Mouse (Mus musculus): Measurements from ENCODE around the gene Mcts2.
"Not testable (repeated sequence)": the region's sequence is repeated elsewhere in the genome, so short reads cannot be mapped to it uniquely, and the experiment has no call there.

Gene Mcts2

DNA sequence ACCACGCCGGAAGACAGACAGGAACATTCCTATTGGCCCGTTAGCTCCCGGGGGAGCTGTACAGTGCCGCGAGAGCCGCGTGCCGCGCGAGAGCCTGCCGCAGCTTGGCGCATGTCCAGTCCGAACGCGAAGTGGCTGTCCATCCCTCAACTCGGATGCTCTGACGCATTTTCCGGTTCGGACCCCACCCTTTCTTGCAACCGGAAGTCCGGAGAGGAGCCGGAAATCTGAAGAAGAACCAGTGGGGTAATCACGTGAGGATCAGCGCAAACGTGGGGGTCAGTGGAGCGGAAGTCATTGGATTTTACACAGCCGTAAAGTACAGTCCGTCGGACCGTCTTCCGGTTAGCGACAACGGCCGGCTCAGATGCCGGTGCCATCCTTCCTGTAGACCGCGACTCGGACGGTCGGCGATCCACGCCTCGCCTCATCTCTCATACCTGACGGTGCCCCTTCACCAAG, at the start of gene Mcts2:
TSS of gene Mcts2 (plus strand) at position 230 of the 462 bp plus-strand sequence.
- DNase-seq (ENCODE audit: low spot score) = peak; percentile 93

DNA sequence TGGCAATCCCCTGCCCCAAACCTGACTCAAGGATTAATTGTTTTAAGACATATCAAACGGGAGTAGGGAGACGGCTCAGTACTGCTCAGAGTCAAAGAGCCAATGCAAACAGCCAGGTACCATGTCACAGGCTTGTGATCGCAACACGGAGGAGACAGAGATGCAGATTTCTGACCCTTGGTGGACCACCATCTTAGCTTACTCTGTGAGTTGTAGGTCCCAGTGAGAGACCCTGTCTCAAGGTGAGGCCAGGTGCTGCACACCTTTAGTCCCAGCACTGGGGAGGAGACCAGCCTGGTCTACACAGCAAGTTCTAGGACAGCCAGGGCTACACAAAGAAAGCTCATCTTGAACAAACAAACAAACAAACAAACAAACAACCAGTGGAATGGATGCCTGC, 49.5 kb upstream of the Mcts2 start:
- no peak for DNase-seq (ENCODE audit: low spot score)

DNA sequence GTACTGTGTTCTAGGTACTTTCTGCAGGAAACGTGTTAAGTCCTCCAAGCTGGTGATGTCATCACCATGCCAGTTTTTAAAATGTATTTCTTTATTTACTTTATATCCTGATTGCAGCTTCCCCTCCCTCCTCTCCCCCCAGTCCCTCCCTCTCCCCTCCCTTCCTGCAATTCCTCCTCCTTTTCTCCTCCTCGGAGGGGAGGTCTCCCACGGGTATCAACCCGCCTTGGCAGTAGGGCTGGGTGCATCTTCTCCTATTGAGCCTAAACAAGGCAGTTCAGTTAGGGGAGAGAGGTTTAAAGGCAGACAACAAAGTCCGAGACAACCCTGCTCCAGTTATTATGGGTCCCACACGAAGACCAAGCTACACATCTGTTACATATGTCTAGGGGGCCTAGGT, 48.0 kb upstream of the Mcts2 start:
- DNase-seq (ENCODE audit: low spot score) = no peak

DNA sequence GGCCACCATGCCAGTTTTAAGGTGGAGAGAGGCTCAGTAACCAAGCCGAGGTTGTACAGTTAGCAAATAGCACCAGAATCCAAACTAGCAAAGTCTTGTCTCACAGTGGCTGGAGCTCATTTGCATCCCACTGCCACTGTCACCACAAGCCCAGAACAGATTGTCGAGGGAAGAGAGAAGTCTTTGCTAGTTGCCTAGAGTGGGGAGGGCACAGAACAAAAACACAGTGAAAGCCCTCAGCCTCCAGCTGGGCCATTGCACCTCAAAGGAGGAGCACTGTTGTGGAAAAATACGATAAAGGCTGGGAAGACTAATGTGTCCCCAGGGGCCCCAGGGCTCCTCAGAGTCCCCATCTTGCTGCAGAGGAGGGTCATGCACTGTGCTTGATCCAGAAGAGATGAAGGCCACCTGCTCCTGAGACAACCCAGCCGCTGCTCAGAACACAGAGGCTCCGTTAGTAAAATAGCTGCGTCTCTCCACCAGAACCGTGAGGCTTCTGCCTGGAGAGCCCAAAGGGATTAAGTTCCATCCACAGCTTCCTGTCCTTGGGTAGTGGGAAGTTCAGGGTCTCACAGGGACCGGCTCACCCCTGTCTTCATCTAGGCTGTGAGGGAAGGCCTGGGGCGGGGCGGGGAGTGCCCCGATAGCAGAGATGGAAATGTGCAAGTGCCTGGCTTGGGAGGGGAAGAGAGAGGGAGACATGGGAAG, 47.3 kb upstream of the Mcts2 start:
- no peak for DNase-seq (ENCODE audit: low spot score)

DNA sequence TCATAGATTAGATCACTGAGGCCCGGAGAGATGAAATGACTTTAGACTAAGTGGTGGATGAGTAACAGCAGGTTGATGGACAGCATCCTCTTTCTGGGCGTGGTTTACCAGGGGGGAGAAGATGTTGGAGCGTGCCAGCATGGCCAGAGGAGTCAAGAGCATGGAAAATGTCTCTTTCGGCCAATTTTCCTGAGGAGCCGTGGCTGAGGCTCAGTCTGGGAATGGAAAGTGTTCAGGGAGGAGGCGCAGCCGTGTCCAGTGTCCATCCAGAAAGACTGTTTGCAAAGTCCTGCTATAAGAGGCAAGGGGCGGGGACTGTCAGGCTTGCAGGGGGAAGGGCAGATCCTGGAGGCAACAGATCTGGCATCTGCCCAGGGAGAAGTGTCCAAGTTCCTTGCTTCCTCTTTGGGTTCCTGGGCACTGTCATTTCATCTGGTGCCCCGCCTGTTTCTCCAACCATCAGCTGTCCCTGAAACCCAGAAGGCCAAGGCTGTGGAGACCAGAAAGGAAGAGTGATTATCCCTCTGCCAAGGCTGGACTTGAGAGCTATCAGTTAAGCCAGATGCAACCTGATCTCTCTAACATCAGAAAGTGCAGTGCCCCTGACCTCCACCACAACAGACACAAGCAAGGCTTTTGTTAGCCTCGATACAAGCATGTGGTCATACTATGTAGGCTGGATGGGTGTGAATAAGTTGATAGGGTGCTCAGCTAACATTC, 33.8 kb upstream of the Mcts2 start:
- no peak for DNase-seq (ENCODE audit: low spot score)

DNA sequence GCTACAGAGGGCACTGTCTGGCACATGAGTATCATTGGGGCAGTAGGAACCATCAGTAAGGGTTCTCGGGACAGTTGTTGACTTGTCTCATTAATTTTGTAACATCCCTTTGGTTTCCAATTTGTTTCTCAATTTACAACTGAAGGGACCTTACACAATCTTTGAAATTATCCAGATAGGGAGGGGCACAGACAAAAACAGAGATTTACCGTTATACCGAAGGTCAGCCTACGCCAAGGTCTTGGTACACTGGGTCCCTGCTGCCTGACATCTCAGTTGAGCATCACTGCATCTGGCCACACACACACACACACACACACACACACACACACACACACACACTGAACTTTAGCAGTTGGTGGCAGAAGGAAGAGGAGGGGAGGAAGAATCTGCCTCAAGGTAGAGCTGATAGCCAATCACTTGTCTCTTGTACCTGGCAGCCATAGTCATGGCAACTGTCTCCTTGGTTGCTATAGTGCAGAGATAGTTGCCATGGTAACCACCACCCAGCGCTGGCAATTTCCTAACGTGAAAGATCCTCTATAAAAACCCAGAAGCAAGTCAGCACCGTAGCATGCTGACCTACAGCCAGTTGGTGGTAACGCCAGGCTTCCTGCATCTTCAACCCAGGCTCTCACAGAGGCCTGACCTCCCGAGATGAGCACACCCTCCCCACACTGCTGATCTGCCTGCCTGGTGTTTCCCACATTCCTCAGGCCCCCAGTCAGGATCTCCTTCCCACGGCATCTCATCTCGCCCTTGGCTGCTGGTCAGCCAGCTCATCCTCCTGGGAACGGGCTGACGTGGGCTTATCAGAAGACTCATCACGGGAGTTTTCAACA, 32.7 kb upstream of the Mcts2 start:
- DNase-seq (ENCODE audit: low spot score) = peak; percentile 27

DNA sequence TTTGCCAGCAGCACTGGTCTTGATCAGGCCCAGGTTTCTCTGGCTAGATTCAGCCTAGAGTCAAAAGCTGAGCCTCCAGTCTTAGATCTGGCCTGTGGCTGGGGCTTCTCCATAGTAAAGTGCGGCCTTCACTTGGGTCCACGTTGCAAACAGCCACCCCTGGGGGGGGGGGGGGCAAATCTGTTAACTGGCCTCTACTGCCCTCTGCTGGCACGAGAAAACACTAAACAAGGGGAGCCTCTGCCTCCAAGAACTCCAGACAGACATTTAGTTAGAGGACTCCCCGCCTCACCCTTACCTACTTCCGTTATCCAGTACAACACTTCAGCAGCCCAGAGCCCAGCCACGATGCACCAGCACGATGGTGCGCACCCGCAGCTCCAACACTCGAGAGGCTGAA, 29.4 kb upstream of the Mcts2 start:
- DNase-seq (ENCODE audit: low spot score) = peak; percentile 36

DNA sequence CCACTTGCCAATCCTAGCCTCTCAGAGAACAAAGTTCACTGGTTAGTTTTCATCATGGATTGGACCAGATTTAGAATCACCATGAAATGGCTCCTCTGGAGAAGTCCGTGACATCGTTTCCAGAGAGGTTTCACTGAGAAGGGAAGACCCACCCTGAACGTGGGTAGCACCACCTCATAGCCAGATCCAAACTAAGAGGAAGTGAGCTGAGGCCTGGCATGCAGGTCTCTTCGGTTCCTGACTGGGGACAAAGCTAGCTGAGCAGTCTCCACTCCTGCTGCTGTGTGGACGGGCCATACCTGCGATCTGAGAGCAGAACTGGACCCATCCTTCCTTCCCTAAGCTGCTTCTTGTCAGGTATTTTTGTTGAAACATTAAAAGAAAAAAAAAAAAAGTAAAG, 25.7 kb upstream of the Mcts2 start:
- DNase-seq (ENCODE audit: low spot score) = no peak

DNA sequence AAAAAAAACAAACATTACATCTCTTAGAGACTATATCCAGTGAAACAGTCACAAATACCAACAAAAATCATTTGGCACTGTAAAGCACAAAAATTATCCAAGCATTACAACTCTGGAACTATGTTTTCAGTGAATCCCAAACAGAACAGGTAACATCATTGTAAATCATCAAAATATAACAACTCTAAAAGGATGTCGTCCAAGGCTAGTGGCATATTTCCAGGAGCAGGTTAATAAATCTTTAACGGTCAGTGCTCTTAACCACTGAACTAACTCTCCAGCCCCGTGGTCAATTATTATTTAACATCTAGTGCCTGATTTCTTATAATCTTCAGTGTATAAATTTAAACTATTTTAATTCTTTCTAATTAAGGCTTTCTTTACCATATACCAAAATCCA, 20.6 kb upstream of the Mcts2 start:
- DNase-seq (ENCODE audit: low spot score) = not testable (repeated sequence)

DNA sequence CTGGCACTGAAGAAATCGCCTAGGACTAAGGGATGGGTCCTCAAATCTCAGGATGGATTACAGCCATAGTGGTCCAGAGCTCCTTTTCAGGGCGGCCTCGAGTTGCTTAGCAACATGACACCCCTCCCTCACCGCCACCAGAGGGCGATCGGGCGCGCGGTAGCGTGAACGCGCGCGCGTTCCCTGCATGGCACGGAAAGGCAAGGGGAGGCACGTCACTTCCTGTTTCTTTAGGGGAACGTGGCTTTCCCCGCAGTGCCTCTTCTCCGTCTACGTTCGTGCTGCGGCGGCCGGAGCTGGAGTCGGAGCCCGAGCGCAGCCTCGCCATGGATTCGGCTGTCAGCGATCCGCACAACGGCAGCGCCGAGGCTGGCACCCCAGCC, 17.6 kb upstream of the Mcts2 start, which contains the start of gene H13:
TSS of gene H13 (plus strand) at position 206 of the 383 bp plus-strand sequence.
- DNase-seq (ENCODE audit: low spot score) = peak; percentile 95

DNA sequence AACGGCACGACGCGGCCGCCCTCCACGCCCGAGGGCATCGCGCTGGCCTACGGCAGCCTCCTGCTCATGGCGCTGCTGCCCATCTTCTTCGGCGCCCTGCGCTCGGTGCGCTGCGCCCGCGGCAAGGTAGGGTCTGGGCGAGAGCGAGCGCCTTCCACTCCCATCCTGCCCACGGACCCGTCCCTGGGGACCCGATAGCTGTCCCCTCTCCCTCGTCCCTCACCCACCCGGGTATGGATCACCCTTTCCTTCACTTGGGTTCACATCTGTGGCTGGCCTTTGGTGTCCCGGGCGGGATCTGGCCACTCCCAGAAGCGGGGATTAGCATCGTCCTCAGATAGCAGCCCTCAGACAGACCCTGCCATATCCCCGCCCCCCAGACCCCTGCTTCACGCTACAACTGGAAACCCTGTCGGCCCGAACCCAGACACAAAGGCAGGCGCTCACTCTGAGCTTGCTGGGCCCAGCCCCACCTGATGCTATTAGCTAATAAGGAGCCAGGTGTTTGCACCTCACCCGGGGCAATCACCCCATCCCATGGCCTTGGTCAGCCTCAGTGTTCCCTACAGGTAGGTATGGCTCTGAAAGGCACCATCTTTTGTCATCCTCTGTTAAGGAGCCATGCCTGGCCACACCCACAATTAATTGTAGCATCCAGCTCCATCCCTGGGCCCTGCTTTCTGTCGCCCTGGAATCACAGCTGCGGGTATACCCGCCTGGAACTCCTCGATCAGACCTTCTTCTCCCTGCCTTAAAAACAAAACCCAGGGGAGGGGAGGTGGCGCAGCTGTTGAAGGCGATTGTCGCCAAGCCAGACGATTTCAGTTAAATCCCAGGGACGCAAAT, 17.0 kb upstream of the Mcts2 start:
- DNase-seq (ENCODE audit: low spot score) = peak; percentile 71

DNA sequence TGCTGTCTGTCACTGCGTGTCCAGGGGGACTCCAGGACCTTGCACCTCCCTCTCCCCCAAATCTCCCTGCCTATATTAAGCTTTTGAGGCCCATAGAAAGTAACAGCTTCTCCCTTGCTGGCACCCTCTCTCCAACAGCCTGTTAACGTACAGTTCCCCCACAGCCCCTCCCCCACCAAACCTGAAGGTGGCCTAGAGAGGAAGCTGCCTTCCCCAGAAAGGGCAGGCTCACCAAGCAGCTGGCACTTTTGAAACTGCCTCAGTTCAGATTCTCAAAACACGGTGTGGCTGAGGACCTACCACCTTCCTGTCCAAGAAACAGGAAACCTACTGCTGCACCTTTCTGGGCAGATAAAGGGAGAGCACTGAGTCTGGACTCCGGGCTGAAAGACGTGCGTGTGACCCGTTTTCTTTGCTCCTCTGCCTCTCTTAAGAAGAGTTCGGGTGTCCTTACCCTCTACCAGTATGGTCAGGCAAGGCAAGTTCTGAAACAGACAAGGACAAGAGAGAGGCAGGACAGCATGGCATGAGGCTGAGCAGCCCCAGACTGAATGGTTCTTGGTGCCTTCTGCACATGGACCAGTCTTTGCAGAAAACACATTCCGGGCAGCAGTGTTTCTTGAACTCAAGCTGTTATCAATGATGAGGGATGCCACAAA, 15.7 kb upstream of the Mcts2 start:
- no peak for DNase-seq (ENCODE audit: low spot score)

DNA sequence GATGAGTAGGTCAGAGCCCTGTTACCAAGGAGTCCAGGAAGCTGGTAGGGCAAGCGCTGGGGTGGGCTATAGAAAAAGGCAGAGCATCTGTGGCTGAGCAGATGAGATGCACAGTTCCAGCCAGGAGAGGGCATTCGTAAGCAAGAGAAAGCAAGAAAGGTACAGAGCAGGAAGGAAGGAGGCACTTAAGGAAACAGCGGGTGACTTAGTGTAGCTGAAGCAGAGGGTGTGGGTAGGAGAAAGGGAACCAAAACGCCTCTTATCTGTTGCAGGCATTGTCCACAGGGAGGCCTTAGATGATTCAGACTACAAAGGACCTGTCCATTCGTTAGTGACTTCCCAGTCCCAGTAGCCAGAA, 15.2 kb upstream of the Mcts2 start:
- DNase-seq (ENCODE audit: low spot score) = peak; percentile 61

DNA sequence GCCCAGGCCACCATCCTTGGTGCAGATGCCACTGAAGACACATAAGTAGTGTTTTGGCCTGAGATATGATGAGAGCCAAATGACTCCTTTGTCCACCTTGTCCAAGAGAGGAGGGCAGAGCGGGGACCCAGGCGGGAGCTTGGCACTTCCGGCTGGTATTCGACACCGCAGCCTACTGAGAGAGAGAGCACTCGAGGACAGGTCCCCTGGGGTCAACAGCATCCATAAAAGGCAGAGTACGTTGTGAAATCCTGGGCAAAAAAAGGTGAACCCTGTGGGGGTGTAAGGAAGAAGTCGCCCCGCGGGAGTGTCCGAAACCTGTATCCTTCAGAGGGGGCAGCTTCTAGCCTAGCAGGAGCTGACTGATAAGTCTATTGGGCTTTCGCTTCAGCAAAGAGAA, 14.7 kb upstream of the Mcts2 start:
- no peak for DNase-seq (ENCODE audit: low spot score)

DNA sequence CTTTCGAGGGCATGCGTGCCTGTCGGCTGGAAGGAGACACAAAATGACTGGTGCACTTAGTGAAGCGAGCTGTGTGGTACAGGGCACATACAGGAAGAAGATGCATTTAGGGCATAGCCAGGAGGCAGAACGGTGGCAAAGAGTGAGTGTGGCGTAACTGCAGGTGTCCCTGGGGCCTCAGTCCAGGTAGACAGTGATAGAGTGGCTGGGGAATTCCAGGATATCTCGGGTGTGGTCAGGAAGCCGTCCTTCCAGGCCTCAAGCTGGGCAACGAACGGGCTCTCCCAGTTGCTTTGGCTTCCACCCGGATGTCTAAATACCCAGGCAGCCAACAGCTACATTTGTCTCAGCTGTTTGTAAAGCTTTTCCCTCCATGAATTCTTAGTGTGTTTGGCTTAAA, 12.7 kb upstream of the Mcts2 start:
- no peak for DNase-seq (ENCODE audit: low spot score)

DNA sequence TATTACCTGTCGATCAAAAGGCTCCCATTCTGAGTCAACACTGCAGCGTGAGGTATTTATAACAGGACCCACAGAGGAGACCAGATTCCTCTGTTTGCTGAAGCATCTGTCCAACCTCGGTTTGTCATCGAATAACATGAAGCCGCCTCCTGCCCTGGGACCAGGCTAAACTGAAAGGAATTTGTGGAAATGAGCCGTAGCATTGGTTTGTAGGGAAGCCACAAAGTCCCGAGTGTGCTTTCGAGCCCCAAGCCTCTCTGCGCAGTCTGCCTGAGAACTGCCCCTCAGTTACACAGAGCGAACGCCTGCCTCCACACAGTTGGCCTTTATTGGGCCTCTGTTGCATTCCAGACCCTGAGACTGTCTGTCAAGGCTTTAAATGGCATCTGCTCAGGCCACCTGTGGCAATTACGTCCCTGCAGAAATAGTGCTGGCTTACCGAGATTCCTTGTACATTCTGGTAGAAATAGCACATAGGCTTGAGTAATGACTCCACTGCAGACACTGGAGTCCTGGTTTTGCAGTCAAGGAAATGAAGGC, 11.5 kb upstream of the Mcts2 start:
- DNase-seq (ENCODE audit: low spot score) = no peak

DNA sequence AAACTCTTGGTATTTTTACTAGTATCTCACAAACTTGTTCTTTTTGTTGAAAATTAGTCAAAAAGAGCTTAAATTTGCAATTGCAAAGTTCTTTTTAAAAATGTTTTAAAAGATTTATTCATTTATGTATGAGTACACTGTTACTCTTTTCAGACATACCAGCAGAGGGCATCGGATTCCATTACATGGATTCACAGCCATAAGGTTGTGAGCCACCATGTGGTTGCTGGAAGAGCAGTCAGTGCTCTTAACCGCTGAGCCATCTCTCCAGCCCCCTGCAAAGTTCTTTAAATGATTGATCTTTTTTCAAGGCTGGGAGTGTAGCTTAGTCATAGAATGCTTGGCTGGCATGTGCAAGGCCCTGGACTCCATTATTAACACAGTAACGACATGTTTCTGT, 8.5 kb upstream of the Mcts2 start:
- peak; percentile 75 for DNase-seq (ENCODE audit: low spot score)

DNA sequence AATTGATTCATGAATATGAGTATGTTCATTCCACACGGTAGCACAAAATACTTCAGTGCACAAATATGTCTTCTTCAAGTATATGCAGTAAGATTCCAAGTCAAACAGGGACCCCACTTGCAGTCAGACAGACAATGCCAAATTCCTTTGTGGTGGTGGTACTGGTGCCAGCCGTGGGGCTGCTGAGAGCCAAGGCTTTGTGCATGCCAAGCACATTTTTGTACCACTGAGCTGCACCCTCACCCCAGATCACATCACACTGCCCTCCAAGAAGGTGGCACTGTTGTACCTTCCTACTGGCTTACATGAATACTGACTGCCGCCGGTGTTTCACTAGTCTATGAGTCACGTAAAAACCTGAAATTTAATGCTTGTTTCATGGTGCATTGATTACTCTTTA, 7.9 kb upstream of the Mcts2 start:
- DNase-seq (ENCODE audit: low spot score) = no peak

DNA sequence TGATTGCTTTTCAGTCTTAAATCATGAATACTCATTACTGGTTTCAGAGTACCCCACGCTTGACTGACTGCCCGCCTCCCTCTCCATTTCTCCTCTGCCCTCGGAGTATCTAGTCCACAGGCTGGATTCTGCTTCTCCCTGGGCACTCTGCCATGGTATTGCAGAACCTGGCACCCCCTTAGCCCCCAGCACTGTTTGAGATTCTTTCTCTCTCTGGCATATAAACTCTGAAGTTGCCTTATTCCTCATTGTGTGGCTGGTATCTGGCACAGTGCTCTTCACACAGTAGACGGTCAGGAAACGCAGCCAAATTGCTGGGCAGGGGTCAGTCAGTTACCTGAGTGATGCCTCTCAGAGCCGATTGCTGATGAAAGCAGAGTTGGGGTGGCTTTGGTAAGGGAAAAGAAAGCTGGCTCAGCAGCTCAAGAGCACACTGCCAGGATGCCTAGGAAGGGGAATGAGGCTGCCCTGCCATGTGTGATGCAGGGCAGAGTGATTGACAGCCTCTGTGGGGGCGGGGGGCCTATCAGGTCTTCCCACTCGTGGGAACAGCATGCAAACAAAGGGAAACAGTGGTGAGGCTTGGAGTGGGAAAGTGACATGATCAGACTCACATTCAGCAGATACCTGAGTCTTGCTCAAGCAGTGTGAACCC, 7.0 kb upstream of the Mcts2 start:
- no peak for DNase-seq (ENCODE audit: low spot score)

DNA sequence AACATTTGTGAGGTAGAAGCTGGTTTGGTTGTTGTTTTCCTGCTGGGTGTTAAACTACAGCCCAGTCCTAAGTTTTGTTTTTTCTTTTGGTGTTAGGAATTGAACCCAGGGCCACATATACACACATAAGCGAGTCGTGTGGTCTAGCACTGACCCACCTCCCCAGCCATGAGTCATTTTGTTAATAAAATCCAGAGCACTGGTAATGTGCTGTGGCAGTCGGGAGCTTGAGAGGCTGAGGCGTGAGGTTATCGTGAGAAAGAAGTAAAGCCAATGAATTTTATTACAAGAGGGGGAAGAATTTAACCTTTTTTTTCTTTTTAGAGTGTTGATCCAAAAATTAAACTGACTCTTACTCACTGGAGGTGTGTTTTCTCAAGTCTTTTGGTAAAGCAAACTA, 3.7 kb upstream of the Mcts2 start:
- DNase-seq (ENCODE audit: low spot score) = no peak

DNA sequence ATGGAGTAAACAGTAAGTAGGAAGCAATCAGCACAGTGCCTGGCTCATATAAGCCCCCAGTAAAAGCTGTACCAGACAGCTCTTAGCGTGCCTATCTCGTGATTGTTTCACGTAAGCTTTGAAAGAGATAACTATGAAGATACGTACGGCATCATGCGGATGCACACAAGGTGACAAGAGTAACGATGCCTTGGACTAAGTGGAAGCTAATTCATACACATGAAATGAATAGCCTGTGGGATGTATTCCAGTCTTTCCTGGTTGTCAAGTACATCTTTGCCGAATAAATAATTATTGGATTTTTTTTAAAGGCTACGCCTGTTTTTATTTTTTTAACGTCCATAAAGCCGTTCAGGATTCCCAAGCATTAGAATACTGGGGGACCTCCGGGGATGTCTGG, 436 bp upstream of the Mcts2 start:
- DNase-seq (ENCODE audit: low spot score) = no peak
